Mouse (Mus musculus) cortical plate, adult 2 months (tissue): ENCODE results near the gene Clmp.

ENCODE experiments used
- CTCF ChIP-seq: fragments of 200-500 bp; IDR thresholded peaks from 2 replicates; pipeline ENCODE4 v1.5.1; 2011; ENCODE audit warnings: mild to moderate bottlenecking, control low read depth, low read length; ENCODE audit not compliant: insufficient read depth; ENCODE audit errors: extremely low read depth
- POLR2A ChIP-seq: fragments of 200-500 bp; IDR thresholded peaks from 2 replicates; pipeline ENCODE4 v1.6.1; 2011; ENCODE audit warnings: mild to moderate bottlenecking, low read length, control low read depth; ENCODE audit not compliant: insufficient read depth; ENCODE audit errors: extremely low read depth

- TF ChIP-seq CTCF (no peak), POLR2A (no peak)
Measured at GRCm38 (mm10) chr9:40814060-40814459, 128.3 kb downstream of the Clmp start.
